Mouse (Mus musculus): Measurements from ENCODE around the gene Cfap126. TPM values are rescaled to one million over a fixed set of nuclear protein-coding genes. Genes with fewer than 3 reads are reported as not detected.
"Not testable (repeated sequence)": the region's sequence is repeated elsewhere in the genome, so short reads cannot be mapped to it uniquely, and the experiment has no call there.

Gene Cfap126
- polyA plus RNA-seq, 1 experiment from 2014 or later, result 2.0 TPM

DNA sequence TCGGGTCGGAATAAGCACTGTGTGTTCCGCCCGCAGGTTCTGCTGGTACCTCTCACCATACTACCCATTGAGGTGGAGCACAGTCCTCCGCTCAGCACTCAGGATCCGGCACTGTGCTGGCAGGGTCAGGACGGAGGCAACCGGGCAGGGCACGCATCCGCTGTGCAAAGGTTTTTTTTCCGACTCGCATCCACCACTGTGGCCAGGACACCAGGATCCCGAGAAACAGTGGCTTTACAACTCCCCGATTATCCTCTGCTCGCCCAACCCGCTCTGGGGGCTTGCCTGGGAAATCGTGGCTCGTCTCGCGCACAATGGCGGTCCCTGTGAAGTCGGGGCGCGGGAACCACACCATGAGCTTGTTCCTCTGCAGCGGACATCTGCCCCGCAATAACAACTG lies 28.0 kb upstream of the Cfap126 start:
- 0% methylated on average over 26 of the region's 26 CpGs for WGBS
- Histone ChIP-seq H3K4me1 (ENCODE audit: insufficient read depth) (no peaks in the 10 kb centered on the region), H3K36me3 (ENCODE audit: insufficient read depth) (no peaks in the 10 kb centered on the region), H3K27ac (ENCODE audit: low read depth) (no peak overlapping the region), H3K9me3 (ENCODE audit: low read depth, low read length) (no peaks in the 10 kb centered on the region), H3K27me3 (ENCODE audit: insufficient read depth, low read length) (peaks cover 14% of the 10 kb centered on the region), H3K4me2 (peak overlapping the region; percentile 85), H3K4me3 (ENCODE audit: low read depth, low read length) (peak overlapping the region; percentile 46), H3K9ac (peak overlapping the region; percentile 44)
- DNase-seq, result peak; percentile 33
- ATAC-seq (ENCODE audit: insufficient read depth), result no peak
- TF ChIP-seq CTCF (IDR thresholded peaks at IDR 0.05; ENCODE audit: low read depth), result no peak

- not testable (repeated sequence) for H3K4me1 ChIP-seq (ENCODE audit: insufficient read depth); H3K27ac ChIP-seq (ENCODE audit: low read depth); H3K9ac ChIP-seq; H3K9me3 ChIP-seq (ENCODE audit: low read depth, low read length); ATAC-seq (ENCODE audit: insufficient read depth); H3K36me3 ChIP-seq (ENCODE audit: insufficient read depth)
- Histone ChIP-seq H3K27me3 (ENCODE audit: insufficient read depth, low read length) (peaks cover 12% of the 10 kb centered on the region), H3K4me3 (ENCODE audit: low read depth, low read length) (peak overlapping the region; percentile 9; the same call in 1 of the 2 replicates), H3K4me2 (peak overlapping the region; percentile 44)
- peak; percentile 52 for DNase-seq
- WGBS, result 4% methylated on average over 10 of the region's 10 CpGs
Observed at GRCm38 (mm10) chr1:171088237-171088869, 25.4 kb upstream of the Cfap126 start.

DNA sequence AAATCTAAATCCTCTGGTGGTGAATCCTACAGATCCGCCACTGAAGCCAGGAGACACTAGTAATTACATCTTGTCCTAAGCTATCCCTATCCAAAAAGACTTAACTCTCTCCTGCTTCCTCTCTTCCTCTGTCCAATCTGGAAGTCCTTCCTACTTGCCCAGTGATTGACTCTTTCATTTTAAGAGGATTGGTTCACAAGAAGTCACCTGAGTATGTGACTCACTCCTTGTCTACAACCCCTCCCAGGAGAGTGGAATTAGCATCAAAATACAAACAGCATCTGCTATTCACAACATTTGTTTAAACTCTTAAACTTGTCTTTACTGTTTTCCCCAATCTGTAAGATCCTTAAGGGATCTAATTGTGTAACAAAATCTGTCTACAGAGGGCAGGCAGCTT lies 23.8 kb upstream of the Cfap126 start:
- Histone ChIP-seq H3K4me3 (ENCODE audit: low read depth, low read length) (no peak overlapping the region), H3K27me3 (ENCODE audit: insufficient read depth, low read length) (peaks cover 12% of the 10 kb centered on the region), H3K9me3 (ENCODE audit: low read depth, low read length) (no peaks in the 10 kb centered on the region), H3K4me1 (ENCODE audit: insufficient read depth) (no peaks in the 10 kb centered on the region), H3K4me2 (no peak overlapping the region), H3K36me3 (ENCODE audit: insufficient read depth) (no peaks in the 10 kb centered on the region), H3K9ac (no peak overlapping the region), H3K27ac (ENCODE audit: low read depth) (no peak overlapping the region)
- WGBS, result 83% methylated on average over 1 of the region's 1 CpGs
- no peak for TF ChIP-seq CTCF (IDR thresholded peaks at IDR 0.05; ENCODE audit: low read depth)
- DNase-seq (no peak), ATAC-seq (ENCODE audit: insufficient read depth) (no peak)

DNA sequence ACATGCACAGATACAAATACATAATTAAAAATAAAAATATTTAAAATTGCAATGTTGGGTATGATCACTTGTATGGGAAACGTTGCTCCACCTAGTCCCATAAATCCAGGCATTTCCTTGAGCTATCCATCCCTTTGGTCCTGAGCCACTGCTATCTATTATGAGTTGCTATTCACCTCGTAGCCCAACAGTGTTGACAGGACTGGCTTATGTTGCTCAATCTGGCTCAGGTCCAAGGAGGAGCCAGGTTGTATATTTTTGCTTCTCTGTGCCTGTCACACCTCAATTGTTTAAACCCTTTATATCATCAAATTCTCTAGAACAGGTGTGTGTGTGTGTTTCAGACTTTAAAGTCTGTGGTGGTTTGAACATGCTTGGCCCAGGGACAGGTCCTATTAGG lies 23.0 kb upstream of the Cfap126 start:
- no peaks in the 10 kb centered on the region for H3K36me3 ChIP-seq (ENCODE audit: insufficient read depth)
- 54% methylated on average over 2 of the region's 2 CpGs for WGBS
- no peak overlapping the region for H3K27ac ChIP-seq (ENCODE audit: low read depth)
- H3K4me3 ChIP-seq (ENCODE audit: low read depth, low read length), result no peak overlapping the region
- H3K9ac ChIP-seq, result no peak overlapping the region
- DNase-seq (no peak), ATAC-seq (ENCODE audit: insufficient read depth) (no peak)
- no peaks in the 10 kb centered on the region; the same call in 1 of the 2 replicates for H3K4me1 ChIP-seq (ENCODE audit: insufficient read depth)
- no peaks in the 10 kb centered on the region for H3K9me3 ChIP-seq (ENCODE audit: low read depth, low read length)
- H3K4me2 ChIP-seq, result no peak overlapping the region
- H3K27me3 ChIP-seq (ENCODE audit: insufficient read depth, low read length), result peaks cover 10% of the 10 kb centered on the region
- no peak for TF ChIP-seq CTCF (IDR thresholded peaks at IDR 0.05; ENCODE audit: low read depth)

GRCm38 (mm10) chr1:171094424-171094823 lies 19.3 kb upstream of the Cfap126 start:
- H3K9me3 ChIP-seq (ENCODE audit: low read depth, low read length), result no peaks in the 10 kb centered on the region
- ATAC-seq (ENCODE audit: insufficient read depth) (no peak), DNase-seq (no peak)
- 43% methylated on average over 4 of the region's 4 CpGs for WGBS
- no peak overlapping the region for H3K4me2 ChIP-seq
- no peak overlapping the region for H3K27ac ChIP-seq (ENCODE audit: low read depth)
- peaks cover 3% of the 10 kb centered on the region; the same call in 1 of the 2 replicates for H3K4me1 ChIP-seq (ENCODE audit: insufficient read depth)
- no peak overlapping the region for H3K9ac ChIP-seq
- H3K36me3 ChIP-seq (ENCODE audit: insufficient read depth), result no peaks in the 10 kb centered on the region
- no peaks in the 10 kb centered on the region for H3K27me3 ChIP-seq (ENCODE audit: insufficient read depth, low read length)
- TF ChIP-seq CTCF (IDR thresholded peaks at IDR 0.05; ENCODE audit: low read depth), result no peak
- H3K4me3 ChIP-seq (ENCODE audit: low read depth, low read length), result no peak overlapping the region

DNA sequence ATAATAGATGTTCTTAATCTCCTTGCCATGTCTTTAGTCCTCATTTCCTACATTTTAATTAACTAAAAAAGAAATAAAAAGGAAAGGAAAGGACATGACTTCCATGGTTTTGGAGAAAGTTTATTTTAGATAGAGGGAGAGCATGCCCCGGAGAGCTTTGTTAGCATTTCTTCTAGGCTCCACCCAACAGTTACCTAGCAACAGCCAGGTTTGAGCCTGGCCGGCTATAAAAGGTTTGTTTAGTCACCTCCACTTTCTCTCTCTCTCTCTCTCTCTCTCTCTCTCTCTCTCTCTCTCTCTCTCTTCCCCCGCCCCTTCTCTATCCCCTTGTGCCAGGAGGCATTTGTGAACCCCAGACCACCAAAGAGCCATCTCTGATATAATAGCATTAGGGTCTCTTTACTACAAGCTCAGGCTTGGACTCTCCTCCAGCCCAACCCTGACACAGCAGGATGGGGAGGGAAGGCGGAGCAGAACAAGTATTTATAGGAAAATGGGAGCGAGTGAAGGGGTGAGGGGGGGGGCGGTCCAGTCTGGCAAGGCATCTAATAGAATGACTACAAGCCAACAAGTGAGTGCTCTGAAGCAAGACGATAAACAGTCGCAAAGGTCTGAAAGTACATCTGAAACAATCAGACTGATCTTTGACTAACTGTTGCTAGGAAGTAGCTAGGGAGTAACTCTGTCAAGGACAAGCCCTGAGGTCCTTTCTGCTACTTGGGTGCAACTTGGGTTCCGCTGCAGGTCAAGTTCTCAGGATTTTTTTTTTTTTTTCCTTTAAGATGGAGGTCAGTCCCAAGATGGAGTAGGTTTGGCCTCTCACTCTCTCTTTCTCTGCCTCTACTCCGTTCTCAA lies 17.4 kb upstream of the Cfap126 start:
- DNase-seq (peak; percentile 63), ATAC-seq (ENCODE audit: insufficient read depth) (peak; percentile 52)
- Histone ChIP-seq H3K4me3 (ENCODE audit: low read depth, low read length) (no peak overlapping the region), H3K4me2 (peak overlapping the region; percentile 41), H3K36me3 (ENCODE audit: insufficient read depth) (no peaks in the 10 kb centered on the region), H3K4me1 (ENCODE audit: insufficient read depth) (peaks cover 3% of the 10 kb centered on the region; the same call in 1 of the 2 replicates), H3K9ac (no peak overlapping the region), H3K27me3 (ENCODE audit: insufficient read depth, low read length) (no peaks in the 10 kb centered on the region), H3K27ac (ENCODE audit: low read depth) (peak overlapping the region; percentile 67), H3K9me3 (ENCODE audit: low read depth, low read length) (no peaks in the 10 kb centered on the region)
- 12% methylated on average over 10 of the region's 10 CpGs for WGBS
- TF ChIP-seq CTCF (IDR thresholded peaks at IDR 0.05; ENCODE audit: low read depth), result no peak

GRCm38 (mm10) chr1:171097136-171097535 lies 16.6 kb upstream of the Cfap126 start:
- no peak for DNase-seq
- no peaks in the 10 kb centered on the region for H3K9me3 ChIP-seq (ENCODE audit: low read depth, low read length)
- no peak overlapping the region for H3K27ac ChIP-seq (ENCODE audit: low read depth)
- H3K4me3 ChIP-seq (ENCODE audit: low read depth, low read length), result no peak overlapping the region
- H3K9ac ChIP-seq, result no peak overlapping the region
- no peak for TF ChIP-seq CTCF (IDR thresholded peaks at IDR 0.05; ENCODE audit: low read depth)
- H3K27me3 ChIP-seq (ENCODE audit: insufficient read depth, low read length), result no peaks in the 10 kb centered on the region
- H3K4me1 ChIP-seq (ENCODE audit: insufficient read depth), result peaks cover 3% of the 10 kb centered on the region; the same call in 1 of the 2 replicates
- H3K36me3 ChIP-seq (ENCODE audit: insufficient read depth), result no peaks in the 10 kb centered on the region
- ATAC-seq (ENCODE audit: insufficient read depth), result no peak
- H3K4me2 ChIP-seq, result no peak overlapping the region

Measured in lung, embryonic 14.5 days (tissue).